Mouse (Mus musculus): ENCODE measurements around the gene Med27. TPM values are rescaled to one million over a fixed set of nuclear protein-coding genes. Genes with fewer than 3 reads are reported as not detected.

Med27 gene
- 2.9 TPM for polyA plus RNA-seq (2014; fragmentation: Illumina TruSeq; extraction: RNeasy Lipid Tissue Mini Kit (QIAGEN cat#74804); ENCODE audit: low read depth, low replicate concordance)

DNA sequence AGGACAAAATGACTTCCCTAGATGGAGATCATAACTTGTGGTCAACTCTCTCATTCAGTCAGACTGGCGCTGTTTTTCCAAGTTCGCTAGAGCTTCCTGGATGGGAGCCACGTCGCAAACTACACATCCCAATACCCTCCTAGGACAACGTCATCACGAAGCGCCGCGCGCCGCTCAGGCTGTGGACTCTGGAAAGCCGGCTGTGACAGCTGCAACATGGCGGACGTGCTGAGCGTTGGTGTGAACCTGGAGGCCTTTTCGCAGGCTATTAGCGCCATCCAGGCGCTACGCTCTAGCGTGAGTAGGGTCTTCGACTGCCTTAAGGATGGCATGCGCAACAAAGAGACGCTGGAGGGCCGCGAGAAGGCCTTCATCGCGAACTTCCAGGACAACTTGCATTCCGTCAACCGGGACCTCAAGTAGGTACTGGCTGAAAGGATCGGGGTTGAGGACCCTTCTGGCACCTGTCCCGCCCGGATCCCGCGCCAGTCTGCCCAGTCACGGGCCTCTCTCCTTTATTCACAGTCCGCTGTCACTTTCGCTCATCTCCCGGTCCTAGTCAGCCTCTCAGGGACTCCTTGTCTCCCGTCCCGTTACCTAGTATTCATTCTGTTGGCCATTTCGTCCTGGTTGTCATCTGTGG, at the start of gene Med27:
Gene Med27, plus strand, starts transcription at position 191 of the 643 bp plus-strand sequence.

Other genes starting within 250 kb of the Med27 start
- gene Setx, start 222.6 kb upstream of the Med27 start, polyA plus RNA-seq (2014; fragmentation: Illumina TruSeq; extraction: RNeasy Lipid Tissue Mini Kit (QIAGEN cat#74804); ENCODE audit: low read depth, low replicate concordance) = 38.2 TPM
- not detected for gene Ntng2, start 93.8 kb upstream of the Med27 start, polyA plus RNA-seq (2014; fragmentation: Illumina TruSeq; extraction: RNeasy Lipid Tissue Mini Kit (QIAGEN cat#74804); ENCODE audit: low read depth, low replicate concordance)

Data from sigmoid colon, adult 10 weeks (tissue).